Mouse (Mus musculus) G1E (cell line): ENCODE measurements at regions not wholly inside any gene's neighbourhood (a gene's known extent, or its start where the extent isn't known, plus 50 kb on each side); places are given as distances from the start of the nearest gene placed in this dataset.

Source experiments
- CTCF ChIP-seq: IDR thresholded peaks from 2 replicates; pipeline ENCODE4 v1.5.1; 2012; ENCODE audit warnings: low read depth, low read length, inconsistent platforms, mixed read lengths
- GATA1 ChIP-seq: IDR thresholded peaks from 2 replicates; pipeline ENCODE4 v1.6.1; 2012; ENCODE audit warnings: borderline replicate concordance, low read length, inconsistent platforms, mixed read lengths
- GATA2 ChIP-seq: IDR thresholded peaks from 2 replicates; pipeline ENCODE4 v1.6.1; 2012; ENCODE audit warnings: low read depth, low read length, inconsistent platforms, borderline replicate concordance
- TAL1 ChIP-seq: conservative IDR thresholded peaks from 2 replicates; pipeline ENCODE4 v1.6.1; 2012; ENCODE audit warnings: low read depth, low read length, inconsistent platforms, mixed read lengths

- TF ChIP-seq CTCF (no peak), TAL1 (no peak), GATA1 (no peak), GATA2 (no peak)
Observed at GRCm38 (mm10) chr4:124178401-124179018, 260.7 kb upstream of the 4930535I16Rik start.
